Mouse (Mus musculus): ENCODE data around the gene Scaper.

Gene Scaper

GRCm38 (mm10) chr9:55937664-55938617 is at the start of gene Scaper:
Gene Scaper, minus strand, starts transcription at chr9:55938119.
- peak; percentile 83 to 89 for DNase-seq (ENCODE audit: low spot score in 2 of 2)

DNA sequence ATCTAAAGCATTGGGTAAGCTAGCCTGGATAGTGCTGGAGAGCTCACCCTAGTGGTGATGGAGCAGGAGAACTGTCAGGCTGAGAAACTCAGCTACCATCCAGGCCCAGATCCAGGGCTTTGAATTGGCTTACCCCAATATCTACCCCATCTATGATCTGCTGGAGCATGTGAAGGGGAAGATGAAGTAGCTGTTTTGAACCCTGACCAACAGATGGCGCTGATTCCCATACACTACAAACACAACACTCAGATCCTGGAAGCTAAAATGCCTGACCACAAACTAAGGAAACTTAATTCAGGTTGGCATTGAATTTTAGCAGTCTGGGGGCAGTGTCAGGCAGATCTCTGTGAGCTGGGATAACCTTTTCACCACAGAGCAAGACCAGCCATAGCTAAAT is 8.9 kb upstream of the Scaper start:
- no peak for DNase-seq (ENCODE audit: low spot score in 2 of 2)

- DNase-seq (ENCODE audit: low spot score in 2 of 2): no peak
Measured at GRCm38 (mm10) chr9:55941356-55941755, 3.4 kb upstream of the Scaper start.

GRCm38 (mm10) chr9:55938618-55938985 is 683 bp upstream of the Scaper start:
- DNase-seq (ENCODE audit: low spot score in 2 of 2): no peak

DNA sequence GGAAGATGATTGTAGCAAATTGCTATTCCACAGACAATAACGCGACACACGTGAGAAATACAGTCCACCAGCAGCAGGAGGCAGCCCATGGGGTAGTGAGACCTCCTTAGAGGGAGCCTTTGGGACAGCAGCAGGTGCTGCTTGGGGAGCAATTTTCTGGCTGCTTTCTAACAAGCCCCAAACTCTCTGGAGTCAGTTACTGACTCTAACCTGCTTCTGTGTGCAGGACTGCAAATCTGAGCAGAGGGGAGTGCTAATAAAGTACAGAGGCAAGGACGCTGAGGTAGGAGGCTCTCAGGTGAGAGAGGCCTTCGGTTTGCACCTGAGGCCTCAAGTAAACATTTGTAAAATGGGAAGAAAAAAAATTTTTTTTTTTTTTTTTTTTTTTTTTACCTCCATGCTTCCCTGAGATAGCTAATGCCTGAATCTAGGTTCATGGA is 675 bp downstream of the Scaper start:
- no peak for DNase-seq (ENCODE audit: low spot score in 2 of 2)

DNA sequence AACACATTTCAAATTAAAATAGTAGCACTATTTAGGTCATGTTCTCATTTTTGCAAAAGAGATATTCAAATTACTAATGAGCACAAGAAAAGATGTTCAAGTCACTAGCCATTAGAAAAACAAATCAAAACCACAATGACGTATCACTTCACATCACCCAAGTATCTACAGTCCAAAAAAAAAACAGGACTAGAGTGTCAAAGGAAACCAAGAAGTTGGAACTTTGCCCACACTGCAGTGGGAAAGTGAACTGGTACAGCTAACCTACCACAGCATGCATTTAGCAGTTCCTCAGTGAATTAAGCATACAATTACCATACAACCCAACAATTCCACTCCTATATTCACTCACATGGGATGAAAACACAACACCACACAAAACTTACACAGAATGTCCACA is 5.4 kb downstream of the Scaper start:
- no peak for DNase-seq (ENCODE audit: low spot score in 2 of 2)

DNA sequence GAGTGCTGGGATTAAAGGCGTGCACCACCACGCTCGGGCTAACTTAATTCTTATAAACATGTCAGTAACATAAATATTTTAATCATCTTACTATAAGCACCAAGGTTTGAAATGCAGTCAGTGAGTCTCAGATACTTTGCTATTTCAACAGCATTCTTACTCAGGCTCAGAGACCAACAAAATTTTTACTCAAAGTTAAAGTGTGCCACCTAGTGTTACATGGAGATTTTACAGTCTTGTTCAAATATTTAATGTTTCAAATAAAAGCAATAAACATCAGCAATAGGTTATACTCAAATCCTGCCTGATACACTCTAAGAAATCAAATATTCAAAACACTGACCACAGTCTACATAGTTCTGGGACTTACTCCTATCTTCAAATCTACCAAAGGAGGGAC is 19.3 kb downstream of the Scaper start:
- no peak for DNase-seq (ENCODE audit: low spot score in 2 of 2)

- DNase-seq (ENCODE audit: low spot score in 2 of 2): no peak
Measured at GRCm38 (mm10) chr9:55916751-55917150, 21.2 kb downstream of the Scaper start.

DNA sequence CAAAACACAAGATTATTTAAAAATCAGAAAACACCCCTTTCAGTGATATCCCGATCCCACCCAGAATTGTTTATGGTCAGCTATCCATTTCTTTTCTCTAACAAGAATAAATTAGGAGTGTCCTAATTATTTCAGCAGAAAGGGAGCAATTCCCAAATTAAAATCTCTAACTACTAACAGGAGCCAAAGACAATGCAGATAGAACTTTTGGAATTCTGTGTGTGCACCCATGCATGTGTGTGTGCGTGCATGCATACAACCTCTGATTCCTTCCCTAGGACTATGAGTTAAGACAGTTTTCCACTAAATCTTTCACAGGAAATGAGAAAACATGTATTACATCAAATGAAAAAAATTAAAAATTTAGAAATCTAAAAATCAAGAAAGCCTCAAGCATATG is 26.4 kb downstream of the Scaper start:
- no peak for DNase-seq (ENCODE audit: low spot score in 2 of 2)

DNA sequence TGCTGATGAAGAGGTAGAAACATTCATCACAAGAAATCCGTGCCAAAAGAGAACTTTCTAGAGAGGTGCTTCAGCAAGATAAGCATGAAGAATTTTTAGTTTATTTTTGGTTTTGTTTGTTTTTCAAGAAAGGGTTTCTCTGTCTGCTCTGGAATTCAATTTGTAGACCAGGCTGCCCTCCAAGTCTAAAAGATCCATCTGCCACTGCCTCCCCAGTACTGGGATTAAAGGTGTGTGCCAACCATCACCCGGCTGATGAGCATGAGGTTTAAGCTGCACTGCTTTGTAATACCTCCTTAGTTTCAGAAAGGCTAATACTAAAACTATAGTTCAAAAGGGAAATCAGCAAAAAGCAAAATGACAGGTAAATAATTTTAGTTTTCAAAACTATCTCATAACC is 35.0 kb downstream of the Scaper start:
- DNase-seq (ENCODE audit: low spot score in 2 of 2): no peak

- DNase-seq (ENCODE audit: low spot score in 2 of 2): no peak
Measured at GRCm38 (mm10) chr9:55901588-55901987, 36.3 kb downstream of the Scaper start.

DNA sequence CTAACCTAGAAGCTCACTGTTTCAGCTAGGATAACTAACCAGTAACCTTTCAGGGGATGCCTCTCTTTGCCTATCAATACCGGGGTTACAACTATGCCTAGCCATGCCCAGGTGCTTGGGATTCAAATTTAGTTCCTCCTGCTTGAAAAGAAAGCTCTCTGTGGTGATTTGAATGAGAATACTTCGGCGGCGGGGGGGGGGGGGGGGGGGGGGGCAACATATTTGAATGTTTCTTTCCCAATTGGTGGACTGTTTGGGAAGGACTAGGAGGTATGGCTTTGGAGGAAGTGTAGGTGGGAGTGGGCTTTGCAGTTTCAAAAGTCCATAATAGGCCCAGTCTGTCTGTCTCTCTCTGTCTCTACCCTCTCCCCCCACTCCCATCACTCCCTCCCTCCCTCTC is 37.4 kb downstream of the Scaper start:
- no peak for DNase-seq (ENCODE audit: low spot score in 2 of 2)

DNA sequence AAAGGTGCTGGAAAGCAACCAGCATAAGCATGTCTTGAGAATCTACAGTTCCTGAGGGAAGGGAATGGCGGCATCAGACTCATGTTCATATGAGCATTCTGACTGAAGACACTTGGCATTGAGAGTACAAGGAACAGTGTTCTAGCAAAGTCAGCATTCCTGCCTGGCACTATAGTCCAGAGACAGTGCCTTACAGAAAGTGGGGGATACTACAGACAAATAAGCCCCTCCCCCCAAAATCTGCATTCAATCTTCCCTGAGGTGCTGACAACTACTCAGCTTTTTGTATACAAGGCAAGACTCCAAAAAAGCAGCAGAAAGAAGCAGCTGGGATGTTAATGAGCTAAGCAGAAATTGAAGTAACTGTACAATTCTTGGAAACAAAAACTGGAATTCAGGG is 59.9 kb downstream of the Scaper start:
- DNase-seq (ENCODE audit: low spot score in 2 of 2): no peak

GRCm38 (mm10) chr9:55789442-55789841 is 148.5 kb downstream of the Scaper start:
- DNase-seq (ENCODE audit: low spot score in 2 of 2): no peak

- DNase-seq (ENCODE audit: low spot score in 2 of 2): no peak
Measured at GRCm38 (mm10) chr9:55712016-55712415, 225.9 kb downstream of the Scaper start.

DNA sequence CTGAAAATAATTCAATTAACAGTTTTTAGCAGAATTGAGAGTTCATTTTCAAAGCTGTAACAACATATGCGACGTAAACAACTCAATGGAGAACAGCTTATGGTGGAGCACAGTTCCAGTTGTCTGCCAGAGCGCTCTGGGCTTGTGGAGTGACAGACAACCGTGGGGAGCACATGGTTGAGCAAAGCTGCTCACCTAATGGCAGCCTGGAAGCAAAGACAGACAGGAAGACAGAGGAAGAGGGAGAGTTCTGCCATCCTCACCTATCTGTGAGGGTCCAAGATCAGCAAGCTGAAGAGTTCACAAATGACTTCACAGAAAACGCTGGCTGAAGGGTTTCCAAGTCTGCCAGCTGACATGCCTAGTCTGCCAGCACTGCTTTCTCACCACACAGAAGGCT is 227.4 kb downstream of the Scaper start:
- DNase-seq (ENCODE audit: low spot score in 2 of 2): no peak

GRCm38 (mm10) chr9:55706603-55707002 is 231.3 kb downstream of the Scaper start:
- DNase-seq (ENCODE audit: low spot score in 2 of 2): no peak

- DNase-seq (ENCODE audit: low spot score in 2 of 2): no peak
Measured at GRCm38 (mm10) chr9:55695307-55695706, 242.6 kb downstream of the Scaper start.

- no peak for DNase-seq (ENCODE audit: low spot score in 2 of 2)
Measured at GRCm38 (mm10) chr9:55677099-55677498, 260.8 kb downstream of the Scaper start.

GRCm38 (mm10) chr9:55646444-55646843 is 291.5 kb downstream of the Scaper start:
- DNase-seq (ENCODE audit: low spot score in 2 of 2): no peak

DNA sequence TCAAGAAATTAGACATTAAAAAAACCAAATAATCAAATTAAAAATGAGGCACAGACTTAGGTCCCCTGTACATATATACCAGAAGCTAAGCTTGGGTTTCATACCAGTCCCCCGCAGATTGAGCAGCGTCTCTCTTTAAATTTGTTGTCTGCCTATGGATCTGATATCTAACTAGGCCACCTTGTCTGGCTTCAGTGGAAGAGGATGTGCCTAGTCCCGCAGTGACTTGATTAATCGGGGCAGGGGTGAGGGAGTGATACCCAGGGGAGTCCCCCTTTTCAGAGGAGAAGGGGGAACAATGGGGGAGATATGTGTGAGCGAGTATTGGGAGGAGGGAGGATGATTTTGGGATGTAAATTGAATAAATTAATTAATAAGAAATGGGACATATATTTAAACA is 310.9 kb downstream of the Scaper start:
- DNase-seq (ENCODE audit: low spot score in 2 of 2): no peak

DNA sequence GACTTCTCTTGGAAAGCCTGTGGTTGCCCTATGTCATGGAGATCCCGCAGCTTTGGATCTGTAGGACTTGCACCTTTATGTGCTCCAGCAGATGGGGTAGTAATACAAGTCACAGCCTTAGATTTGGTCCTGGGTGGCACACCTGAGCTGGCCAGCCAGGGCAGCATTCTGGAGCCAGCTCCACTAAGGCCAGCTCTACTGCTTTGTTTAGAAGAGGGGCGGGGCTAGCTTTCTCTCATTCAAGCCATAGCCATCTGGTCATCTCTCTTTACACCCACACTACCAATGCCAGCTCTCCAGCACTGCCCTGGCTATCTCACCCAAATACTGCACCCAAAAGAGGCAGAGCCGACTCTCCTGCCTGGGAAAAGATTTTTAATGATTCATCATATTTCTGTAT is 323.2 kb downstream of the Scaper start:
- no peak for DNase-seq (ENCODE audit: low spot score in 2 of 2)

GRCm38 (mm10) chr9:55609751-55610150 is 328.2 kb downstream of the Scaper start:
- no peak for DNase-seq (ENCODE audit: low spot score in 2 of 2)
